ENCODE assay signal across 9 mouse cellular contexts in the genomic region with DNA sequence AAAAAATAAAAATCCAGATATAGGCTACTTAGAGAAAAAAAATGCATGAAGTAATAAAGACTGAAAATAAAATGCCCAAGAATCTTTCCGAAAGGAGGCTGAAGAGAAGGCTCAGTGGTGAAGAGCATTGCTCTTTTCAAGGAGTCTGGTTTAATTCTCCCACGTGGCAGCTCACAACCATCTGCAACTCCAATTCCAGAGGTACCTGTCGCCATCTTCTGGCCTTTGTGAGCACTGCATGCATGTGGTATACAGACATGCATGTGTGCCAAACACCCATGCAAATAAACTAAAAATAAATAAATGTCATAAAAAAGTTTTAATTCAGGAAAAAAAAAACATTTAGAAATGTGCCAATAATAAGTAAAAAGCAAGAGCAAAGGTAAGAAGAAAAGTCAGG.
DNase-seq lines count a peak whose midpoint lies in the region; ATAC-seq and TF ChIP-seq lines count a peak whose summit lies in the region.
"Had no signal": no experiment of that assay in that cellular context is flagged by ENCODE, and none has a peak within 500 bp of the region (broad histone marks: within the 10 kb centered on the region; RNA-seq: fewer than 3 reads in every experiment).

No protein-coding gene starts in this region.

- peaks cover 15% of the 10 kb centered on the region; the same call in 1 of the 2 replicates for H3K27me3 ChIP-seq in kidney, embryonic 15.5 days
- H3K27me3 ChIP-seq in lung, postnatal 0 days (replicated peaks; ENCODE audit: insufficient read depth, low read length) = no peaks in the 10 kb centered on the region
- H3K27me3 ChIP-seq: limb, embryonic 15.5 days had no signal

- H3K4me1 ChIP-seq in kidney, embryonic 15.5 days = no peaks in the 10 kb centered on the region
- H3K4me1 ChIP-seq in lung, postnatal 0 days (ENCODE audit: insufficient read depth, low read depth, low read length) = no peaks in the 10 kb centered on the region
- H3K4me1 ChIP-seq: limb, embryonic 15.5 days had no signal

- peak; percentile 40 for DNase-seq in kidney, adult 18-20 months
- peak; percentile 61 for DNase-seq in ES-CJ7 (ENCODE audit: low read depth, low spot score)
- peak; percentile 45 for DNase-seq in c-Kit-positive CD71-positive TER-119-negative erythroid progenitor cells, embryonic 14.5 days (ENCODE audit: low read depth)
- peak; percentile 43 for DNase-seq in lung, postnatal 0 days (ENCODE audit: low spot score)
- no peak for DNase-seq in frontal cortex, adult 2 months (ENCODE audit: extremely low spot score in 1 of 2, low spot score in 1 of 2)
- no peak for DNase-seq in frontal cortex, postnatal 14 days (ENCODE audit: low spot score in 2 of 2)
- no peak for DNase-seq in ovary, postnatal 36 days (ENCODE audit: low spot score)

- no peak overlapping the region for H3K4me3 ChIP-seq in kidney, embryonic 15.5 days (replicated peaks)
- H3K4me3 ChIP-seq in lung, postnatal 0 days (ENCODE audit: low read depth, low read length) = no peak overlapping the region
- H3K4me3 ChIP-seq: limb, embryonic 15.5 days had no signal

- no peak overlapping the region for H3K27ac ChIP-seq in kidney, embryonic 15.5 days
- H3K27ac ChIP-seq in lung, postnatal 0 days (ENCODE audit: low read length) = no peak overlapping the region
- H3K27ac ChIP-seq: limb, embryonic 15.5 days had no signal

- no peaks in the 10 kb centered on the region for H3K36me3 ChIP-seq in kidney, embryonic 15.5 days
- H3K36me3 ChIP-seq in lung, postnatal 0 days (ENCODE audit: insufficient read depth, low read length) = no peaks in the 10 kb centered on the region
- H3K36me3 ChIP-seq: limb, embryonic 15.5 days had no signal

- WGBS in kidney, embryonic 15.5 days = 41% methylated on average over 3 of the region's 3 CpGs
- 30% methylated on average over 3 of the region's 3 CpGs for WGBS in lung, postnatal 0 days

- peak; percentile 74 for TF ChIP-seq CTCF in lung, postnatal 0 days (IDR thresholded peaks at IDR 0.05)

- no peak overlapping the region for H3K9ac ChIP-seq in kidney, embryonic 15.5 days
- no peak overlapping the region for H3K9ac ChIP-seq in lung, postnatal 0 days (replicated peaks; ENCODE audit: low read depth)
- H3K9ac ChIP-seq: limb, embryonic 15.5 days had no signal

- no peak for ATAC-seq in kidney, embryonic 15.5 days (replicated peaks; ENCODE audit: low FRiP score)
- no peak for ATAC-seq in lung, postnatal 0 days

- no peak for TF ChIP-seq EP300 in lung, postnatal 0 days (IDR thresholded peaks at IDR 0.05)

- no peaks in the 10 kb centered on the region for H3K9me3 ChIP-seq in kidney, embryonic 15.5 days (replicated peaks)
- no peaks in the 10 kb centered on the region for H3K9me3 ChIP-seq in lung, postnatal 0 days (ENCODE audit: low read length)
- H3K9me3 ChIP-seq: limb, embryonic 15.5 days had no signal

- H3K4me2 ChIP-seq in kidney, embryonic 15.5 days = no peak overlapping the region
- no peak overlapping the region for H3K4me2 ChIP-seq in lung, postnatal 0 days (replicated peaks; ENCODE audit: low read depth, low read length)
- H3K4me2 ChIP-seq: limb, embryonic 15.5 days had no signal

Comparison
In these comparisons a context has a peak if more than half of its experiments do, and no peak if none do; other contexts are left out.
1. DNase-seq: peak in kidney, adult 18-20 months (single experiment), ES-CJ7 (single experiment), c-Kit-positive CD71-positive TER-119-negative erythroid progenitor cells, embryonic 14.5 days (single experiment) and lung, postnatal 0 days (single experiment); none in frontal cortex, adult 2 months (0 of 2), frontal cortex, postnatal 14 days (0 of 2) and ovary, postnatal 36 days (single experiment).